Mouse (Mus musculus) right cerebral cortex, postnatal 14 days (tissue): ENCODE measurements at regions not wholly inside any gene's neighbourhood (a gene's known extent, or its start where the extent isn't known, plus 50 kb on each side); places are given as distances from the start of the nearest gene placed in this dataset.
A peak's percentile ranks its signal among the peaks of the same experiment; 100 is the strongest.

ENCODE experiments used
- DNase-seq: peaks from one replicate; pipeline ENCODE4 v3.0.0; 2022

GRCm38 (mm10) chr1:165086131-165086530 lies 74.4 kb downstream of the Tbx19 start:
- DNase-seq: no peak

GRCm38 (mm10) chr1:165084753-165085152 lies 75.8 kb downstream of the Tbx19 start:
- DNase-seq: no peak

GRCm38 (mm10) chr1:165084179-165084578 lies 76.4 kb downstream of the Tbx19 start:
- peak; percentile 33 for DNase-seq

- DNase-seq: no peak
These were observed 80.2 kb downstream of the Tbx19 start for GRCm38 (mm10) chr1:165080351-165080750.

GRCm38 (mm10) chr1:165077313-165077712 lies 83.3 kb downstream of the Tbx19 start:
- DNase-seq: no peak

- peak; percentile 54 for DNase-seq
These were observed 85.1 kb downstream of the Tbx19 start for GRCm38 (mm10) chr1:165075301-165076082.

GRCm38 (mm10) chr1:165071831-165072491 lies 88.6 kb downstream of the Tbx19 start:
- no peak for DNase-seq

- no peak for DNase-seq
These were observed 95.6 kb downstream of the Tbx19 start for GRCm38 (mm10) chr1:165064981-165065380.

- no peak for DNase-seq
These were observed 97.6 kb downstream of the Tbx19 start for GRCm38 (mm10) chr1:165062813-165063492.

GRCm38 (mm10) chr1:165061420-165061819 lies 99.2 kb downstream of the Tbx19 start:
- DNase-seq: no peak

- DNase-seq: no peak
These were observed 106.3 kb downstream of the Tbx19 start for GRCm38 (mm10) chr1:165054245-165054644.

GRCm38 (mm10) chr1:165051294-165051693 lies 109.3 kb downstream of the Tbx19 start:
- no peak for DNase-seq

- DNase-seq: no peak
These were observed 110.4 kb downstream of the Tbx19 start for GRCm38 (mm10) chr1:165050176-165050575.

GRCm38 (mm10) chr1:165046637-165047036 lies 111.3 kb upstream of the Xcl1 start:
- DNase-seq: peak; percentile 37

- no peak for DNase-seq
These were observed 110.7 kb upstream of the Xcl1 start for GRCm38 (mm10) chr1:165046056-165046455.

- DNase-seq: no peak
These were observed 108.0 kb upstream of the Xcl1 start for GRCm38 (mm10) chr1:165043361-165043760.

- DNase-seq: no peak
These were observed 106.8 kb upstream of the Xcl1 start for GRCm38 (mm10) chr1:165042105-165042504.

- DNase-seq: no peak
These were observed 101.3 kb upstream of the Xcl1 start for GRCm38 (mm10) chr1:165036631-165037030.

GRCm38 (mm10) chr1:165035618-165036017 lies 100.3 kb upstream of the Xcl1 start:
- DNase-seq: peak; percentile 49

GRCm38 (mm10) chr1:165020960-165021563 lies 85.7 kb upstream of the Xcl1 start:
- no peak for DNase-seq

- DNase-seq: peak; percentile 67
These were observed 83.5 kb upstream of the Xcl1 start for GRCm38 (mm10) chr1:165018692-165019309.

- no peak for DNase-seq
These were observed 82.9 kb upstream of the Xcl1 start for GRCm38 (mm10) chr1:165018236-165018635.

- no peak for DNase-seq
These were observed 82.5 kb upstream of the Xcl1 start for GRCm38 (mm10) chr1:165017793-165018192.
